Mouse (Mus musculus) E14TG2a.4 (cell line): ENCODE measurements around the gene Syn3.

Experiments
- H3K27me3 ChIP-seq: 2 replicates; pipeline ENCODE4 v1.6.1; 2014; ENCODE audit warnings: low read length, control low read depth; ENCODE audit not compliant: insufficient read depth
- H3K36me3 ChIP-seq: 2 replicates; pipeline ENCODE4 v1.6.1; 2014; ENCODE audit warnings: low read length, control low read depth; ENCODE audit not compliant: insufficient read depth
- H3K4me1 ChIP-seq: replicated peaks from 2 replicates; pipeline ENCODE4 v1.6.1; 2014; ENCODE audit warnings: low read depth, low read length, control low read depth
- H3K4me3 ChIP-seq: replicated peaks from 2 replicates; pipeline ENCODE4 v1.5.1; 2014; ENCODE audit warnings: mild to moderate bottlenecking, low read length
- H3K9me3 ChIP-seq: 2 replicates; pipeline ENCODE4 v1.6.1; 2014; ENCODE audit warnings: low read length, control low read depth
- CTCF ChIP-seq: conservative IDR thresholded peaks from 2 replicates; pipeline ENCODE4 v1.5.1; 2014; ENCODE audit warnings: low read length
- NANOG ChIP-seq: IDR thresholded peaks from 2 replicates; pipeline ENCODE4 v1.6.1; 2014; ENCODE audit warnings: borderline replicate concordance, low read length, mixed read lengths
- POU5F1 ChIP-seq: IDR thresholded peaks from 2 replicates; pipeline ENCODE4 v1.6.1; 2014; ENCODE audit warnings: low read length, borderline replicate concordance

Gene Syn3

GRCm38 (mm10) chr10:86137106-86137505 is 361.6 kb downstream of the Syn3 start:
- no peaks in the 10 kb centered on the region for H3K9me3 ChIP-seq
- H3K36me3 ChIP-seq = no peaks in the 10 kb centered on the region
- H3K4me1 ChIP-seq = peaks cover 11% of the 10 kb centered on the region; the same call in 1 of the 2 replicates
- no peak overlapping the region for H3K4me3 ChIP-seq
- TF ChIP-seq POU5F1 = no peak
- no peak for TF ChIP-seq CTCF
- no peak for TF ChIP-seq NANOG
- 0 out of 2 replicates have a peak, but pooled peaks cover 4% of the 10 kb centered on the region for H3K27me3 ChIP-seq

- Histone ChIP-seq H3K27me3 (0 out of 2 replicates have a peak, but pooled peaks cover 4% of the 10 kb centered on the region), H3K4me1 (peaks cover 11% of the 10 kb centered on the region; the same call in 1 of the 2 replicates), H3K4me3 (no peak overlapping the region), H3K36me3 (no peaks in the 10 kb centered on the region), H3K9me3 (no peaks in the 10 kb centered on the region)
- no peak for TF ChIP-seq POU5F1
- TF ChIP-seq NANOG = no peak
- TF ChIP-seq CTCF = no peak
Measured at GRCm38 (mm10) chr10:86136249-86136648, 362.4 kb downstream of the Syn3 start.

GRCm38 (mm10) chr10:86134848-86135247 is 363.8 kb downstream of the Syn3 start:
- TF ChIP-seq NANOG = no peak
- no peak for TF ChIP-seq CTCF
- no peak for TF ChIP-seq POU5F1
- H3K27me3 ChIP-seq = 0 out of 2 replicates have a peak, but pooled peaks cover 4% of the 10 kb centered on the region
- H3K4me1 ChIP-seq = peaks cover 11% of the 10 kb centered on the region; the same call in 1 of the 2 replicates
- no peak overlapping the region for H3K4me3 ChIP-seq
- H3K36me3 ChIP-seq = no peaks in the 10 kb centered on the region
- H3K9me3 ChIP-seq = no peaks in the 10 kb centered on the region

GRCm38 (mm10) chr10:86134336-86134735 is 364.4 kb downstream of the Syn3 start:
- TF ChIP-seq CTCF (no peak), POU5F1 (no peak)
- Histone ChIP-seq H3K36me3 (no peaks in the 10 kb centered on the region), H3K4me3 (no peak overlapping the region), H3K9me3 (no peaks in the 10 kb centered on the region), H3K27me3 (0 out of 2 replicates have a peak, but pooled peaks cover 4% of the 10 kb centered on the region), H3K4me1 (peaks cover 11% of the 10 kb centered on the region; the same call in 1 of the 2 replicates)

- Histone ChIP-seq H3K27me3 (0 out of 2 replicates have a peak, but pooled peaks cover 4% of the 10 kb centered on the region), H3K4me1 (peaks cover 11% of the 10 kb centered on the region; the same call in 1 of the 2 replicates), H3K4me3 (no peak overlapping the region), H3K36me3 (no peaks in the 10 kb centered on the region), H3K9me3 (no peaks in the 10 kb centered on the region)
- TF ChIP-seq POU5F1 = no peak
- no peak for TF ChIP-seq NANOG
- TF ChIP-seq CTCF = no peak
Measured at GRCm38 (mm10) chr10:86132420-86132956, 366.2 kb downstream of the Syn3 start.

GRCm38 (mm10) chr10:86129046-86129445 is 369.6 kb downstream of the Syn3 start:
- H3K27me3 ChIP-seq = no peaks in the 10 kb centered on the region
- H3K4me3 ChIP-seq = no peak overlapping the region
- TF ChIP-seq POU5F1 (no peak), CTCF (no peak), NANOG (no peak)
- H3K36me3 ChIP-seq = no peaks in the 10 kb centered on the region
- peaks cover 1% of the 10 kb centered on the region; the same call in 1 of the 2 replicates for H3K4me1 ChIP-seq
- H3K9me3 ChIP-seq = no peaks in the 10 kb centered on the region

- Histone ChIP-seq H3K9me3 (peaks cover 18% of the 10 kb centered on the region), H3K36me3 (no peaks in the 10 kb centered on the region)
- TF ChIP-seq CTCF = no peak
- TF ChIP-seq NANOG = no peak
- no peak for TF ChIP-seq POU5F1
Measured at GRCm38 (mm10) chr10:86126478-86126877, 372.2 kb downstream of the Syn3 start.

GRCm38 (mm10) chr10:86125421-86125820 is 373.3 kb downstream of the Syn3 start:
- TF ChIP-seq CTCF (no peak), NANOG (no peak), POU5F1 (no peak)
- H3K27me3 ChIP-seq = no peaks in the 10 kb centered on the region
- peaks cover 18% of the 10 kb centered on the region for H3K9me3 ChIP-seq
- no peak overlapping the region for H3K4me3 ChIP-seq
- no peaks in the 10 kb centered on the region for H3K36me3 ChIP-seq
- no peaks in the 10 kb centered on the region for H3K4me1 ChIP-seq

More at GRCm38 (mm10) chr10:86126478-86126877, 372.2 kb downstream of the Syn3 start:
- Histone ChIP-seq H3K27me3 (no peaks in the 10 kb centered on the region), H3K4me1 (no peaks in the 10 kb centered on the region), H3K4me3 (no peak overlapping the region)
